Mouse (Mus musculus) R1 (cell line): ENCODE data around the gene Eif4g3.

ENCODE experiments used
- DNase-seq: peaks from one replicate; pipeline ENCODE4 v3.0.0-alpha.2; 2018; ENCODE audit warnings: low read depth, low spot score

Gene Eif4g3

DNA sequence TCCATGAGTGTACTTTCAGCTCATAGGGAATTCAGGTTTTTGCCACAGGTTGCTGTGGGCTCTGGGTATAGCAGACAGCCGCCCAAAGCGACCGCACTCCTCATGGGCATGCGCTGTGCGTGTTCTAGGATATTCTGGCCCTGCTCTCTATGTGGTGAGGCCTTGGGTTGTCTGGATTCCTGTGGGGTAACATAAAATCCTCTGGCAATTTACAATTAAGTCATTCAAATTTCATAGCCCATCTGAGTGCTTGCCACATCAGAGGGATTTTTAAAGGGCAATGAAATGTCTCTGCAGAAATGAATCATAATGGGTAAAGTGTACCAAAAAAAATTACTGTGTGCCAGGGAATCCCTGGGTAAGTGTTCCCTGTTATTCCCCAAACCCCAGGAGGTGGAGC, 3.4 kb upstream of the Eif4g3 start:
- no peak for DNase-seq

DNA sequence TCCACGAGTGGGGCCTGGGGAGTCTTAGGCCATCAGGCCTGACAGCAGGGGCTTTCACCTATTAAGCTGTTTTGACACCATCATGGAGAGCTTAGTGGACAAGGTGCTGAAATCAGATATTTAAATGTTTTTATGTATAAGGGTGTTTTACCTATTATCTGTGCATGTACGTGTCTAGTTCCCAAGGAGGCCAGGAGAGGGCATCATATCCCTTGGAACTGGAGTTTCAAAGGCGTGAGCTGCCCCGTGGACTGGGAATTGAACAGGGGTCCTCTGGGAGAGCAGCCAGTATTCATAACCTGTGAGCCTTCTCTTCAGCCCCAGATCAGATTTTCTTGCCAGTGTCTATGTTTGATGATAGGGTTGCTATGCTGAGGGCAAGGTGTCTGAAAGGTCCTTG, 2.4 kb upstream of the Eif4g3 start:
- DNase-seq, result peak; percentile 55

DNA sequence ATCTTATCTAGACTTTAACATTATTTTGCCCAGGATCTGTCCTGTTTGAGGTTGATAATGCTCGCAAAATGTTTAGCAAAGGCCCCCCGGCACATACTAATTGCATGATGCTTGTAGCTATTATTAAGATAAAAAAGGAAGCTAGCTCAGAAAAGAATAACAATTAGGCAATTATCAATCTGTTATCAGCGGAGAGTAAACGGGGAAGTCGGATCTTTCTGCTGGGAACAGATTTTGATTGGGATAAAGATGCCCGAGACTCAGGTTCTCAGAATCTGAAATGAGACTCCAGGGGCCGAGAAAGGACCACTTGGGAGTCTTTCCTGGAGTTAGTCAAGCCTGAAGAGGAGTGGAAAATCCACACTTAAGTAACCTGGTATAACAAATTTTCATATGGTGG, 1.6 kb upstream of the Eif4g3 start:
- DNase-seq, result no peak

DNA sequence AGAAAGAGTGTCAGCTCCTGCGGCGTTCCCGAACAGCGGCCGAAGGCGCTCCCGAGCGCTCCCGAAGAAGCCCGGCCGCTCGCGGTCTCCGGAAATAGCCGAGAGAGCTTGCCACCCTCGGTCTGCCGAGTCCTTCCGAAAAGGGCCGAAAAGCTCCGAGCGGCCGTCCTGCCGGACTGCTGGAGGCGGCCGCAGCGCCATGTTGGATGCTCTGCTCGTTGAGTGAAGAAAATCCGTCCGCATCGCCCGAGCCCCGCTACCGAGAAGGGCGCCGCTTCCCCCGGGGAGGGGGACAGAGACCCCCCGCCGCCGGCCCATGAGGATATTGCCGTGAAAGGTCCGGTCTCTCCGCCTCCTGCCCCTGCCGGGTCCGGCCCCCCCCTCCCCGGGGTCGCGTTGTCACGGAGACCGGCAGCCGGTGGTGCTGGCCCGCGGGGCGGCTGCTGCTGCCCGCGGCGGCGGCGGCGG, 503 bp downstream of the Eif4g3 start:
- peak; percentile 80 for DNase-seq

DNA sequence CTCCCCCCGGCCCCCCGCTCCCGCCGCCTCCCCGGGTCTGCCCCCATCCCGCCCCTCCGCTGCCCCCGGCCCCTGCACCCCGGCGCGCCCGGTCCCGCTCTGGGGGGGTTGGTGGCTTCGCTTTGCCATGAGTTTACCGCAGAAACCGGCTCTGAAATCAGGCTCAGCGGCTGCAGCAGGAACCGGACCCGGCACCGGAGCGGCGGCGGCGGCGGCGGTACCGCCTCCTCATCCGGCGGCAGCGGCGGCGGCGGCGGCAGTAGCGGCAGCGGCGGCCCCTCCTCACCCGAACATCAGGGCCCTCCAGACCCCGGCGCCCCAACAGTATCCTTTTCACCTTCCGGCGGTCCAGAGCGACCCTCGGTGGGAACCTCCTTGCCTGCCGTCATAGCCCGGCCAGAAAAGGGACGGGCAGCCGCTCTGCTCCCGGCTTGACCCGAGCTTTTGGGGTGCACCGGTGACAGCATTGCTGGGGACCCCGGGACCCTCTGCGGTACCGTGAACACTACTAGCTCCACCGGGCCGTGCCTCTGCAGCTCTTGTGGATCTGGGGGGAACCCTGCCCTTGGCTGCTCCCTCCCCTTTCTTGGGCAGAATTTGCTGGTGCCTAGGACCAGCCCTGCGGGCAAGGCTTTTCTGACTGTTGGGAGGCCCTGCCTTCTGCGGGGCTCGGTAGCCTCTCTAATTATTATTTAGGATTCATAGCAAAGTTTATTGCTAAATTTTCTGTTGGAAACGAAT, 1.2 kb downstream of the Eif4g3 start:
- peak; percentile 49 for DNase-seq

DNA sequence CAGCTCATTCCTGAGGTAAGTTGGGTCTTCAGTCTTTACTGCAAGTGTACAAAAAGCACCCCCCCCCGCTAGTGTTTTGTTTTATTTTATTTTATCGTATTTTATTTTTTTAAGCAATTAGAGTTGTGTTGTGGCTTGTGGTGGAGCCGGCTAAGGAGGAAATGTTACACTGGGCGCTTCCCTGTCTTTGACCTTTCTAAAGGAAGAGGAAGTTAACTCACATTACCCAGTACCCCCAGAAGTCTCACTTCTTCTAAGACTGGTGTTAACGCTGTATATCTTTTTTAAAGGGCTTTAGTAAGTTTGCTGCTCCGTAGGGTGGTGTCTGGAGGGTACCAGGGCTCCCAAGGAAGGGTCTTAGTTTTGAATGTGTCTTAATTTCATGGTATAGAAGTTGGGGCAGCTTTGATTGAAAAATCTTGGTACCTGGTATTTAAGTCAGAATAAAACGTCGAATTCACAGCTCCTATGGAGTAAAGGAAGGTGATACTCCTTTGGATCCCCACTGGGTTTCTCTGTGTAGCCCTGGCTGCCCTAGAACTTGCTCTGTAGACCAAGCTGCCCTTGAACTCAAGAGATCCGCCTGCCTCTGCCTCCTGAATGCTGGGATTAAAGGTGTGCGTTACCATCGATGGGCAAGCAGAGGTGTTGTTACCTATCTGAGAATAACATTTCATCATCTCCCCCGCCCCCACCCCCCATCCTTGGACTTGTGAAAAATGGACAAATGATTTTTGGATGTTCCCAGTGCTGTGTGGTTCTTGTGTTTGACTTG, 1.9 kb downstream of the Eif4g3 start:
- DNase-seq, result no peak

DNA sequence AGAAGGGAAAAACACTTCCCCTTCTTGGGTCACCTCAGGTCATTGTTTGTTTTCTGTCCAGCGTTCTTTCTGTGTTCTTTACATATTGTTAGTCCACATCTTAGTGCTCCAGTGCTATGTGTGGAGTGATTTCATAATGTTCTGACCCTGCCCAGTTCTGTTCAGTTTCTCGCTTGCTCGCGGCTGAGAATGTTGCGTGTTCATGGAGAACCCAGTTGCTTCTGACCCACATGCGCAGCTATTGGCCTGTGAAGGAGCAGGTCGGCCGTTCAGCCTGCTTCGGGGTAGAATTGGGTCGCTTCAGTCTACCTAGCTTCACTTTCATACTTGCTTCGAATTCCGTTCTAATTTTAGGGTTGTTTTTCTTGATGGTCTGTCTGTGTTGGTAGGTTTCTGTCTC, 2.6 kb downstream of the Eif4g3 start:
- no peak for DNase-seq

DNA sequence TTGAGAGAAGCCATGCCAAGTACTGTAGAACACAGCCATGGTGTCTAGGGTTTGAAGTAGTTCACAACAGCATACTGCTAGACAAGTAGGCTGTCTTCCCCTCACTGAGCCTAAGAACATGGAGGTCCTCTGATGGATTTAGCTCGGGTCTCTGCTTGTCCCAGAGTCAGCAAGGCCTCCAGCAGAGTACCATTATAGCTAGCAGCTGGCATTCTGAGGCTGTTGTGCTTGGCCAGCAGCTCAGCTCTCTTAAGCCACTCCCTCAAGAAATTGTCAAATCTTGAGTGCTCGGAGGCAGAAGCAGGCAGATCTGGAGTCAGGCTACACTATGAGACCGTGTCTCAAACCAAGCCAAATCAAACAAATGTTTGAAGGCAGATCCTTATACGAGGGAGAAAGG, 5.4 kb downstream of the Eif4g3 start:
- DNase-seq, result no peak

DNA sequence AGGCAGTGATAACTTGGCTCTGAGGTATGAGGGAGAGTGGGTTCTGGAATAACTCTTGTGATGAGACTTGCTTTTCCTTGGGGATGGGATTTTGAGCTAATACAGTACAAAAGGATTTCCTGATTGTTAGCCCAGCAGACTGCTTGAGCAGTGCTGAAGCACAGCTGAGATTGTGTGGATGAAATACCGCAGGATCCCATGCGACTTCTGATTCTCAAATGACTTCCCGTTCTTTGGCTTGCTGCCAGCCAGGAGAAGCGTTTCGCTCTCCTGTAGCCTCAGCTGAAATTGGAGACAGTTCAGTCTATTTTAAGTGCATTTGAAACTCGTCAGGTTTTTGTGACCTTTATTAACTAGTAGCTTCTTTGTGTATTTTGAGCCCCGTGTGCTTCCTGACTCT, 7.9 kb downstream of the Eif4g3 start:
- peak; percentile 40 for DNase-seq

DNA sequence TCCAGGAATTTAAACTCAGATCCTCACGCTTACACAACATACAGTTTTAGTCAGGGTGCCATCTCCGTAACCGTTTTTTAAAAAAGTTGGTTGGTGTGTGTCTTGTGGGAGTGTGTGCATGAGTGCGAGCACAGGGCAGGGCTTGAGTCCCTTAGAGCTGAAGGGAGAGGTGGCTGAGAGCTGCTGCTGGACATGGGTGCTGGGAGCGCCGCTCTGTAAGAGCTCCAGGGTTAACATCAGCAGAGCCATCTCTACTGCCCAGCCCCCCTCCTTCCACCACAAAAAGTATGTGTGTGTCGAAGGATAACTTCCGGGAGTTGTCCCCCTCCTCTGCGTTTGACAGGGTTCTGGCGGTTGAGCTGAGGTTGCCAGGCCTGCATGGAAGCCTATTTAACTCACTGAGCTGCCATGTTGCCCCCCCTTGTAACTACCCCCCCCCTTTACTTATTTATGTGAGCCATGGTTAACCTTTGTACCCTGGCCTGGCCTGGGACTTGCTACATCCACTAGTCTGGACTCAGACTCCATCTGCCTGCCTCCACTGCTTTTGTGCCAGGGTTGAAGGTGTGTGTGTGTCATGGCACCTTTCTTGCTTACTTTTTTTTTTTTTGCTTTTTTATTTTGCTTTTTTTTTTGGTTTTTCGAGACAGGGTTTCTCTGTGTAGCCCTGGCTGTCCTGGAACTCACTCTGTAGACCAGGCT, 11.2 kb downstream of the Eif4g3 start:
- no peak for DNase-seq

DNA sequence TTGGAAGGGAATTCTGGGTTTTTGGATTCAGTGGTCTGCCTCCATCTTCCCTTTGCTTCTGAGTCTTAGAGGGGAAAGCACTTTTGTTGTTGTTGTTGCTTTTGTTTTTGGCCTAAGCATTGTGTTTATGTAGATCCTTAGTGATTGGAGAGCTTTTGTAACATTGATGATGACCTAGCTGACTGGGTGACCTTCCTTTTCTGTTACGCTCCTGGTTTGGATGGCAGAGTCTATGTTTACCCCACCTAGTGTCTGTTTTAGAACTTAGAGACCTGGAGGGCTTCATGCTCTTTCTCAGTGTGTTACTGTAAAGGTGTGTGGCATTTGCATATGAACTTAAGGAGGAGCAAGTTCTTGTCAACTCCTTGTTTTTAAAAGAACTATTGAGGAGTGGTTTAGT, 13.0 kb downstream of the Eif4g3 start:
- peak; percentile 89 for DNase-seq

DNA sequence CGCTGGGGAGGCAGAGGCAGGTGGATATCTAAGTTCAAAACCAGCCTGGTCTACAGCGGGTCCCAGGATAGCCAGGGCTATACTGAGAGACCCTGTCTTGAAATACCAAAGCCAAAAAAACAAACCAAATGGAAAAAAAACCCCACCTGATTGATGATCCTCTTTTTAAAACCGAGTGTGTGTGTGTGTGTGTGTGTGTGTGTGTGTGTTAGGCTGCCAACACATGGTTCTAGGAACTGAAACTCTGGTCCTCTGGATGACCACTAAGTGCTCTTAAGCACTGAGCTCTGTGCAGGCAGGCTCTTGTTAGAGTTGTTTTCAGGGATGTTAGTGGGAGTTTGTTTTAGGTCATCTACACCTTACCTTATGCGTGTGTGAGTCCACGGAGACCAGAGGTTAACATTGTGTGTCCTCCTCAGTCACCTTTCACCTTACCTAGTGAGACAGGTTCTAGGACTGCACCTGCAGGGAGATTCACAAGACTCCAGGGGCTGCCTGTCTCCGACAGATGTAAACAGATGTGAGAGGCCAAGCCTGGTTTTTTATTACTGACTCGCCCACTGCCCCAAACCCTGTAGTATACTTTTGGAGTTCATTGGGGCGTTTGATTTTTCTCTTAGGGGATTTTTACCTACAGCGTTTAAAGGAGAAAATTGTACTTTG, 14.3 kb downstream of the Eif4g3 start:
- DNase-seq, result no peak

DNA sequence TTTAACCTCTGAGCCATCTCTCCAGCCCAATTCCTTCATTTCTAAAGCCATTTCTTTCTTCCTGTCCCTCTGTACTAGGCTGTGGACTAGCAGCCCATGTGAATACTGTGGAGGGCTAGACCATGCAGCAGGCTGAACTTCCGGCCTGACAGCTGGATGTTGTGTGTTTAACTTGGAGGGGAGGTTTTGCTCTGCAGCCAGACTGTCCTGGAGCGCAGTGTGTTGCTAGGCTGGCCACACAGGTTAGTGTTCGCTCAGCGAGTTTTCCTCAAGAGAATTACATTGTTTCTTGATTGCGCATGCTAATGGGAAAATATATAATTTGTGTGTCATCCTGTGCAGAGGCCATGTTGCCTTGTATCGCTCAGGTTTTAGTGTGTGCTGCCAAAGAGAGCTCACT, 15.8 kb downstream of the Eif4g3 start:
- DNase-seq, result no peak

DNA sequence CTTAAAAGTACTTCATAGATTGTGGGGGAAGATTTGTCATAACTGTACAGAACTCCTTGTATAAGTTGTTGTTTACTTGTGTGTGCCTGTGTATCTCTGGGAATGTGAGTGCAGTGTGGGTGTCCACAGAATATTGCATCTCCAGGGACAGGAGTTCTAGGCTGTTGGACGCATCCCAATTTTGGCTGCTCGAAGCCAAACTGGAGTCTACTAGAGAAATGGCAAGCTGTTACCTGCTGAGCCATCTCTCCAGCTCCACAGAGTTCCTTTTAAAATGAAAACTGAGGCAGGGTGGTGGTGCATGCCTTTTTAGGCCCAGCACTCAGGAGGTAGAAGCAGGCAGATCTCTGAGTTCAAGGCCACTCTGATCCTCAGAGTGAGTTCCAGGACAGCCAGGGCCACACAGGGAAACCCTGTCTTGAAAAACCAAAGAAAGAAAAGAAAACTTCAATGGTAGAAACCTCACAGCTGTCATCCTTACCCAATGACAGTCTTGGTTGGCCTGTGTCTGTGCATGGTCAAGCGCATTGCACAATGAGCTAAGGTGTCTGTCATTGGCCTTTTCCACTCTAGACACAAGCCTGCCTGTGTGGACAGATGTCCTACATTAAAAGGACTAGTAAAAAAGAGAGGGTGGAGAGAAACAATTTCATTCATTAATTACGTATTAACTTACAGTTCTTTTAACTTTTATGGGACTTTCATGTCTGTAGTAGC, 17.1 kb downstream of the Eif4g3 start:
- no peak for DNase-seq

DNA sequence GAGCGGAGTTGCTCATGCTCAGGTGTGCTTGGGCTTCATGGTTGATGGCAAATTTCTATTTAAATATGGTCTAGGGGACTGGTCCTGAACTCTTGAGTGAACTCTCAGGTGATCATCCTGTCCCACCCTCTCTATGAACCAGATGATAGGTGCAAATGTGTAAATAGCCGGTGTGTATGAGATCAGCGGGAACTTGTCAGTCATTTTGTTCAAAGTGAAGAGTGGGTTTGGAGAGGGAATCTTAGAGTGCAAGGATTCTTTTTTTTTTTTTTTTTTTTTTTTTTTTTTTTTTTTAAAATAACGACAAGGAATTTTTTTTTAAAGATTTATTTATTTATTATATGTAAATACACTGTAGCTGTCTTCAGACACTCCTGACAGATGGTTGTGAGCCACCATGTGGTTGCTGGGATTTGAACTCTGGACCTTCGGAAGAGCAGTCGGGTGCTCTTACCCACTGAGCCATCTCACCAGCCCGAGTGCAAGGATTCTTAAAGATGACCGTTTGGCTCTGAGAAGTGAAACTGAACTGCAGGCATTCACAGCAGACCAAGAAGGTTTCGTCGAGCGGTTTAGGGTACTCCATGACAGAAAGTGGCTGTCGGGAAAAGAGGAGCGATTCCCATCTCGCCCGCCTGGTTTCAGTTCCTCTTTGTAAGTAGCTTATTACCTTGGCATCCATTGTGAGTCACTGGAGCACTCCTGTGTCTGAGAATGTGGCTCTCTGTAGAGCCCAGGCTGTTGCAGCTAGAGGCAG, 21.1 kb downstream of the Eif4g3 start:
- peak; percentile 48 for DNase-seq

DNA sequence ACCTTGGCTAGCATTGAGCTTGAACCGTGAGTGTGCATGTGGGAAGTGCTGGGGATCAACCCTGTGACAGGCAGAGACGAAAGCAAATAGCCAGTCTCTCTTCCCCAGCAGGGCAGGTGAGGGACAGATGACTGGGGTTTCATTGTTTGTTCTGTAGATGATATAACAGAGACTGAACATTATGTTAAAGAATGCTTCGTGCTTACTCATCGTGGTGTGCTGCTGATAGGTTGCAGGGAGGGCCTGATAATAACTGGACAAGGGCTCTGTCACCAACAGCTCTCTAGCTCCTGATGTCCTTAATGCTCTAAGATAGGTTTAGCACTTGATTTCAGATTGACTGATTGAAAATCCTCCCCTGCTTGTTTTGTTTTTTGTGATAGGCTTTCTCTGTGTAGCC, 23.1 kb downstream of the Eif4g3 start:
- DNase-seq, result no peak

DNA sequence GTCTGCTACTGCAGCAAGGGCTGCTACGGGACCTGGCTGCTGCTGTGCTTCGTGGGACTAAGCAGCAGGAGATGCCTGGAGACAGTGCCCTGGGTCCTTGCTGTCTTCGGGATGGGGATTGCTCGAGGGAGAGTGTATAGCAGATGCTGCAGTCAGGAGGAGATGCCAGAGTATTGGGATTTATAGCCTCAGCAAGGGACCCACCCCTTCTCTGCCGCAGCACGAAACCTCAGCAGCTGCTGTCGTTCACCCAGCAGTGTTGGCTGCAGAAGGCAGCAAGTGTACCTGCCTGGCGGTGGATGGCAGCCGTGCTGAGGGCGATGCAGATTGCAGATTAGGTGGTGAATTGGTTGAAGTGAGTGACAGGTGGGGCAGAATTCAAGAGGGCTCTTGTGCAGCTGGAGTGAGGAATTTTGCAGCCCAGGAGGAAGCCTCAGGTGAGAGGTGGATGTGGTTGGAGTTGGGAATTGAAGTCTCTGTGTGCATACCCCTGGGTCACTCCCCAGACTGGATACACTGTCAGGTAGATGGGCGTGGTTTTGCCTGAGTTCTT, 24.3 kb downstream of the Eif4g3 start:
- no peak for DNase-seq

DNA sequence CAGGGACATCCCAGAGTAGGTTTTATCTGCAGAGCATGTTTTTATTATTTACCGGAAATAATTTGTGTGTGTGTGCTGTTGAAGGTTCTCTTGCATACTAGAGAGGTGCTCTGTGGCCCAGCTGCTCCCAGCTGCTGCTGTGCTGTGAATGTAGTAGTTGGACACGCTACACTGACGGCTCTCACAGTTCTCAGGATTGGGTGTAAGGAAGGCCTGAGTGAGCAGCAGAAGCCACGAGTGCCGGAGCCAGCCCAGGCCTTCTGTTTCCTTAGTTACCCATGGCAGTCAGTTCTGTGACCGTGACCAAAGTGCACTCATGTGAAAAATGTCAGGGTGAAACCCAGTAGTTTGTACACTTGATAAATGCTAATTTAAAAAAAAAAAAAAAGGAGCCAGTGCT, 25.2 kb downstream of the Eif4g3 start:
- no peak for DNase-seq

DNA sequence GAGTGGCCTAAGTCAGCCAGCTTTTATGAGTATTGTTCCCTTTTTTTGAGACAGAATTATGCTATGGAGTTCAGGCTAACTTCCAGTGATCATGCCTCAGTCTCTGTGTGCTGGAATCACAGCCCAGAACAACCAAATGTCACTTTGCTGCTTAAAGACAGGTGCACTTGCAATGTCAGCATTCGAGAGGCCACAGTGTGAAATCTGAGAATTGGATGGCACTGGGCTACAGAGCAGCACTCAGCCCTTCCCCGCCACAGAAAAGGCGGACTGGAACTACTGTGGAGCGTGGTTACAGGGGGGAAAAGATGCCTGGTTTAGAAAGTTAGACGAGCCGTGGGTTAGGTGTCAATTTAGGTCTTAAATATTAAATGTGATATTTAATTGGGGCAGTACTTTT, 27.4 kb downstream of the Eif4g3 start:
- DNase-seq, result no peak

DNA sequence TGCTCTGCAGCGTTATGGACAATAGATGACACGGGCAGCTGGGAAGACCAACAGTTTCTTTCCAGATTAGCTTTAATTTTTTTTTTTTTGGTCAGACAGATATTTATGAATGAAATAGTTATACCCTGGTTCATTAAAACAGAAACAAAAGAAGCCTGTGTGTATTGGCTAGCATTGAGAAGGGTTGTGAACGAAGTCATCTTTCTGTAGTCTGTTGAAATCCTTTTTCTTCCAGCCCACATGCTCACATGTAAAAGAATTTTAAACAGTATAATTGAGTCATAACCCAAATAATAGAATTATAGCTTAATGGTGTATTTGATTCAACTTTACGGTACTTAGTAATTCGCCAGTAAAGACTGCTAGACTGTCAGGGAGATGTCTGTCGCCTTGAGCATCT, 28.8 kb downstream of the Eif4g3 start:
- DNase-seq, result no peak
